Mouse (Mus musculus): ENCODE data around the gene Lst1.

DNA sequence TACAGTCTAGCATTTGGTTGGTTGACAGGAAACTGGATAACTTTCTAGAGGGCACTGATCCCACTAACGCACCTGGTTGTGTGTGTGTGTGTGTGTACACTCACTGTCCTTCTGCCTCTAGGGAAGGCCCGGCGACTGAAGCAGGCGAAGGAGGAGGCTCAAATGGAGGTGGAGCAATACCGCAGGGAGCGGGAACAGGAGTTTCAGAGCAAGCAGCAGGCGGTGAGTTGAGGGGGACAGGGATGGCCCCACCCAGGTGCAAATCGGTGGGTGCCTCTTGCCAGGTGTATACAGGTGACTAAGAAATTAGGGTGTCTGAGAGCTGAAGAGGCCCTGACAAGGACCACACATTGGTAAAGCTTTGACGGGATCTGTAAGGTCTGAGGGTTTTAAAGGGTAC lies 48.8 kb upstream of the Lst1 start:
- TF ChIP-seq POLR2A (IDR thresholded peaks at IDR 0.05; ENCODE audit: low read depth, low read length) (no peak), E2F4 (IDR thresholded peaks at IDR 0.05; ENCODE audit: insufficient replicate concordance, low read depth, low read length) (no peak)

Data from CH12.LX (cell line).